Comparison of ENCODE assay signal across 8 mouse cellular contexts in the genomic region with DNA sequence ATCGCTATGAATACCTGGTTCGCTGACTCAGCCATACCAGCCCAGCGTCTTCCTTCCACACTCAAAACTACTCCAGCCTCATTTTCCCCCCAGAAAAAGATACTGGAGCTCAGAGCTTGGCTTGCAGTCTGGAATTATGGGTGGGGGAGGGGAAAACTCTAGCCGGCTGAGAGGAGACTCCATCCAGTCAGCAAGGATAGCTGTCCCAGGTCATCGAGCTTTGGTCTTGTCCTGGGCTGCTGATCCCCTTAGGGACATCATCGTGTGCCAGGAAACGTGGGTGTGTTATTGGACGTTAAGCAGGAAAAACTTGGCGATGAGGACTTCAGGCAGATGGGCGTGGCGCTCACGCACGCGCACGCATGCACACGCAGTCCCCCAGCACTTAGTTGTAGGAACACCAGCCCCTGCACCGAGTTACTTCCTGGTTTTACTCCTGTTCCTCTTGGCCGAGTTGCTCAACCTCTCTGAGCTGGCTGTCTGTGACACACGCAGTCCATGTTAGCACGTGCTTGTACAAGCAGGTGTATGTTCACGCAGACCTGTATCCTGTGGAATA. TPM values are rescaled to one million over a fixed set of nuclear protein-coding genes. Genes with fewer than 3 reads are reported as not detected.
DNase-seq lines count a peak whose midpoint lies in the region; ATAC-seq and TF ChIP-seq lines count a peak whose summit lies in the region.

No protein-coding gene starts in this region.

- H3K27me3 ChIP-seq in forebrain, embryonic 16.5 days (replicated peaks; ENCODE audit: control insufficient read depth, insufficient read depth, low read length): peaks cover 38% of the 10 kb centered on the region
- H3K27me3 ChIP-seq in midbrain, embryonic 11.5 days (ENCODE audit: control insufficient read depth, insufficient read depth, low read length): peaks cover 81% of the 10 kb centered on the region

- peak overlapping the region; percentile 49 for H3K4me2 ChIP-seq in forebrain, embryonic 16.5 days (ENCODE audit: low read length)
- peak overlapping the region; percentile 27 for H3K4me2 ChIP-seq in midbrain, embryonic 11.5 days

- no peak overlapping the region for H3K27ac ChIP-seq in ES-E14 (ENCODE audit: insufficient read depth, low read depth, low read length, poor library complexity, severe bottlenecking)
- H3K27ac ChIP-seq in forebrain, embryonic 16.5 days (ENCODE audit: low read length): no peak overlapping the region
- H3K27ac ChIP-seq in midbrain, embryonic 11.5 days (ENCODE audit: low read depth, low read length): no peak overlapping the region

- H3K9ac ChIP-seq in ES-E14 (ENCODE audit: insufficient read depth, low read depth, low read length, poor library complexity, severe bottlenecking): no peak overlapping the region
- H3K9ac ChIP-seq in forebrain, embryonic 16.5 days (replicated peaks; ENCODE audit: low read depth, low read length): no peak overlapping the region
- H3K9ac ChIP-seq in midbrain, embryonic 11.5 days (ENCODE audit: low read length): no peak overlapping the region

- intact Hi-C loops in left cerebral cortex, postnatal 10 days (cut with DNase I): no loop called here

- H3K4me1 ChIP-seq in ES-E14 (ENCODE audit: control insufficient read depth in 2 of 2, insufficient read depth in 2 of 2, low read length in 2 of 2, poor library complexity in 1 of 2): peaks cover 14 to 56% of the 10 kb centered on the region in 2 experiments
- H3K4me1 ChIP-seq in forebrain, embryonic 16.5 days (replicated peaks; ENCODE audit: control insufficient read depth, insufficient read depth, low read length): peaks cover 73% of the 10 kb centered on the region
- peaks cover 57% of the 10 kb centered on the region for H3K4me1 ChIP-seq in midbrain, embryonic 11.5 days (ENCODE audit: control insufficient read depth, insufficient read depth, low read length)

- no peak for ATAC-seq in cerebellum, adult (ENCODE audit: insufficient number of reproducible peaks, low FRiP score, low TSS enrichment)
- ATAC-seq in forebrain, embryonic 16.5 days: no peak
- ATAC-seq in midbrain, embryonic 11.5 days (ENCODE audit: low FRiP score): no peak
- ATAC-seq in frontal cortex, adult (ENCODE audit: low TSS enrichment): no peak

- H3K9me3 ChIP-seq in ES-E14 (ENCODE audit: control insufficient read depth, insufficient read depth, low read depth, low read length): no peaks in the 10 kb centered on the region
- no peaks in the 10 kb centered on the region for H3K9me3 ChIP-seq in forebrain, embryonic 16.5 days (ENCODE audit: control insufficient read depth, low read length)
- no peaks in the 10 kb centered on the region for H3K9me3 ChIP-seq in midbrain, embryonic 11.5 days (ENCODE audit: control insufficient read depth, low read length)

- in situ Hi-C loops in ES-E14 (cut with MboI; ENCODE audit: low sequenced_read_pairs in 2 of 2, unreplicated experiment in 2 of 2): no loop called here

- 4% methylated on average over 21 of the region's 21 CpGs for WGBS in forebrain, embryonic 16.5 days
- 2% methylated on average over 21 of the region's 21 CpGs for WGBS in midbrain, embryonic 11.5 days

- peak overlapping the region in 1 of 2 experiments; percentile 16; a peak in 2 of 4 replicates for H3K4me3 ChIP-seq in ES-E14 (ENCODE audit: insufficient read depth in 1 of 2, low read depth in 1 of 2, low read length in 2 of 2, poor library complexity in 1 of 2, severe bottlenecking in 1 of 2)
- H3K4me3 ChIP-seq in forebrain, embryonic 16.5 days (replicated peaks; ENCODE audit: low read length): peak overlapping the region; percentile 31
- H3K4me3 ChIP-seq in midbrain, embryonic 11.5 days (ENCODE audit: low read depth, low read length): no peak overlapping the region

- peak; percentile 45 for DNase-seq in cerebellum, adult 9-10 months
- no peak for DNase-seq in ES-E14 (ENCODE audit: low read depth, low spot score)
- peak; percentile 47 for DNase-seq in kidney, postnatal 10 days
- peak; percentile 91 for DNase-seq in midbrain, embryonic 11.5 days (ENCODE audit: low spot score, missing footprints)
- DNase-seq in left cerebral cortex, postnatal 10 days (ENCODE audit: extremely low spot score in 1 of 2, low spot score in 2 of 2): no peak

- peaks cover 10% of the 10 kb centered on the region; the same call in 1 of the 2 replicates for H3K36me3 ChIP-seq in ES-E14 (ENCODE audit: control insufficient read depth, insufficient read depth, low read length, poor library complexity, severe bottlenecking)
- no peaks in the 10 kb centered on the region for H3K36me3 ChIP-seq in forebrain, embryonic 16.5 days (ENCODE audit: control insufficient read depth, insufficient read depth)
- H3K36me3 ChIP-seq in midbrain, embryonic 11.5 days (ENCODE audit: control insufficient read depth, insufficient read depth, low read length): no peaks in the 10 kb centered on the region

TF ChIP-seq in ES-E14, 5 proteins besides CTCF, POLR2A, EP300 and RAD21:
- TF ChIP-seq CHD2 (IDR thresholded peaks at IDR 0.05; ENCODE audit: low read depth, low read length): no peak
- TF ChIP-seq ZNF384 (IDR thresholded peaks at IDR 0.05; ENCODE audit: low read depth, low read length): no peak
- peak; percentile 71; the same call in 1 of the 2 replicates for TF ChIP-seq MAFK (IDR thresholded peaks at IDR 0.05; ENCODE audit: insufficient read depth, low read depth, low read length)

RNA-seq across cellular contexts. Expression of a gene that starts 3.6 kb away (rescaled TPM):
- total RNA-seq in ES-E14 (2012; rRNA removed): 26.4 and 36.0 TPM in 2 replicates
- polyA plus RNA-seq in forebrain, embryonic 16.5 days (2015; fragmentation: Nextera tagmentation; extraction: Ambion mirVana): 5.8 and 7.0 TPM in 2 replicates
- polyA plus RNA-seq in midbrain, embryonic 11.5 days (2014; fragmentation: Nextera tagmentation; extraction: Ambion mirVana): 10.1 and 11.3 TPM in 2 replicates
- 10 to 100 TPM in 1 of 2 experiments, 1 to 10 TPM in 1; 8.2 to 10.4 TPM for total RNA-seq in left cerebral cortex, postnatal 10 days (2021)

RNA-seq across cellular contexts. Expression of a gene that starts 15.5 kb away (rescaled TPM):
- 66.5 and 88.2 TPM in 2 replicates for total RNA-seq in ES-E14 (2012; rRNA removed)
- 53.2 and 59.8 TPM in 2 replicates for polyA plus RNA-seq in forebrain, embryonic 16.5 days (2015; fragmentation: Nextera tagmentation; extraction: Ambion mirVana)
- polyA plus RNA-seq in midbrain, embryonic 11.5 days (2014; fragmentation: Nextera tagmentation; extraction: Ambion mirVana): 19.4 and 19.7 TPM in 2 replicates
- 10 to 100 TPM; 20.4 to 21.3 TPM for total RNA-seq in left cerebral cortex, postnatal 10 days (2021)

RNA-seq across cellular contexts. Expression of a gene that starts 32.7 kb away (rescaled TPM):
- 219 and 244 TPM in 2 replicates for total RNA-seq in ES-E14 (2012; rRNA removed)
- 298 and 299 TPM in 2 replicates for polyA plus RNA-seq in forebrain, embryonic 16.5 days (2015; fragmentation: Nextera tagmentation; extraction: Ambion mirVana)
- polyA plus RNA-seq in midbrain, embryonic 11.5 days (2014; fragmentation: Nextera tagmentation; extraction: Ambion mirVana): 321 and 347 TPM in 2 replicates
- total RNA-seq in left cerebral cortex, postnatal 10 days (2021): 100 to 1,000 TPM; 158 to 161 TPM

Comparison
In these comparisons a context has a peak if more than half of its experiments do, and no peak if none do; other contexts are left out.
1. DNase-seq: peak in cerebellum, adult 9-10 months (single experiment), kidney, postnatal 10 days (single experiment) and midbrain, embryonic 11.5 days (single experiment); none in ES-E14 (single experiment) and left cerebral cortex, postnatal 10 days (0 of 2).